Mouse (Mus musculus) thymus, postnatal 14 days (tissue): ENCODE measurements around the gene Tsc22d4.

ENCODE experiments used
- DNase-seq: peaks from one replicate; pipeline ENCODE4 v3.0.0; 2021

Tsc22d4 gene

DNA sequence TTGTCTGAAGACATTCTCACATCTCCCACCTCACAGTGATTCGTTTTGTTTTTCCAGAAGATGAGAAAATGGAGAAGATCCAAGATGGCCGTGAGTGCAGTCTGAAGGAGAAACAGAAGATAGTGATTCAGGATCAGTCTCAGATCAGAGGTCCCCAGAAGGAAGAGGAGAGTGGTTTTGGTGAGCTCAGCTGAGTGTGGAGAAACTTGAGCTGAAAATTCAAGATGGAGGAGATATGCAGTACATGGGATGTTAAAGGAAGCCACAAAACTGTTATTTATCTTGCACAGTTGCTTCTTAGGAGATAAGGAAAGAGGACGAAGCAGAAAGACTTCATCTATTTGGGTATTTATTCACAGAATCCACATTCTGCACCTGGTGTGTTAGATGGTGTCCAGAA lies 55.4 kb downstream of the Tsc22d4 start:
- no peak for DNase-seq

DNA sequence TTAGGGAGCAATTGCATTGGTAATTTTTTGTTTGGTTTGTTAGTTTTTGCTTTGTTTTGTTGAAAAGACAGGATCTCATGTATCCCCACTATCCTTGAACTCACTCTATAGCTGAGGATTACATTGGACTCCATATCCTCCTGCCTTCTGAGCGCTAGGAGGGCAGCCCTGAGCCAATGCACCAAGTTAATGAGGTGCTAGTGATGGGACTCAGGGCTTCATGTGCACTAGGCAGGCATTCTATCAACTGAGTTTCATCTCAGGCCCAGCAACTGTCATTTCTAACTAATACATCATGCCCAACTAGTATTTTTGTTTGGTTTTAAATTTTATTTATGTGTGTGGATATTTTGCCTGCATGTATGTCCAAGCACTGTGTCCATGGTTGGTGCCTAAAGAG lies 60.6 kb downstream of the Tsc22d4 start:
- DNase-seq, result no peak

- DNase-seq, result no peak
These were observed 62.8 kb downstream of the Tsc22d4 start for GRCm38 (mm10) chr5:137808316-137808715.

DNA sequence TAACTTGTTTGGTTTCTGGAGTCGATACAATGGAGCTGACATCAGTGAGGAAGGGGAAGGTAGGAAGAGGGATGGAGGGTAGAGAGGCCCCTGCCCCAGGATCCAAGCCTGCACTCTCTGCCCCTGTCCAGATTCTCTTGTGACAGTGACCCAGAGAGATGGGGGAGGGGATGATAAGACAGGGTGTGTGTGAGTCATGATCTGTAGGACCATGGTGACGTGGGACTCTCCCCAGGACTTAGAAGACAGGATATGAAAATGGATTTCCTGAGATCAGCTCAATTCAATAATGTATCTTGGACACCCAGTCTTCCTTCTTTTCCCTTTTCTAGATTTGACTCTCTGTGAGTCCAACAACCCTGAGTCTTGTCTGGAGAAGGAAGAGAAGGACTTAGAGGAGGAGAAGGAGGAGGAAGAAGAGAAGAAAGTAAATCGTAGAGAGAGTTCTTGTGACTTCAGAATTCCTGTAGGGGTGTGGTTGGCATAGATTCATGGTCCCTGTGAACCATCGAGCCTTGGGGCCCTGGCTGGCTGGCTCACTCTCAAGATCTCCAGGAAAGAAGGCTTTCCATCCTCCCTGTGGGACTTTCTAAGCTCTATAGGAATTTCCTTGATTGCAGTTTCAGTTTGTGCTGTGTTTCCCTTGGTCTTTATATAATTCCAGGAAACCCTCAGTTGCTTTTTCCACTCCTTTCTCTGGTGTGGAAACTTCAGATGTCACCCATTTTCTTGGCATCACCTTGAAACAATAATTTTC lies 72.1 kb downstream of the Tsc22d4 start:
- no peak for DNase-seq
